Mouse (Mus musculus): Measurements from ENCODE around the gene Fbln5.

GRCm38 (mm10) chr12:101833776-101834175 lies 14.9 kb upstream of the Fbln5 start:
- no peak for TF ChIP-seq CTCF (IDR thresholded peaks at IDR 0.05; ENCODE audit: low read depth, low read length)
- TF ChIP-seq POLR2A (IDR thresholded peaks at IDR 0.05; ENCODE audit: extremely low read depth, insufficient read depth, low read length): no peak
